Mouse (Mus musculus) small intestine, adult 2 months (tissue): Measurements from ENCODE around the gene Uap1.

ENCODE experiments used
- CTCF ChIP-seq: fragments of 200-500 bp; IDR thresholded peaks from 2 replicates; pipeline ENCODE4 v1.5.1; 2012; ENCODE audit warnings: low read depth, mild to moderate bottlenecking, control low read depth, inconsistent platforms, low read length, moderate library complexity, mixed read lengths; ENCODE audit not compliant: insufficient replicate concordance, insufficient read length; ENCODE audit errors: extremely low read depth
- POLR2A ChIP-seq: fragments of 200-500 bp; IDR thresholded peaks from 2 replicates; pipeline ENCODE4 v1.6.1; 2012; ENCODE audit warnings: low read depth, mild to moderate bottlenecking, control low read depth, inconsistent platforms, low read length, moderate library complexity

GRCm38 (mm10) chr1:170185137-170185536 lies 10.4 kb upstream of the Uap1 start:
- TF ChIP-seq CTCF (no peak), POLR2A (no peak)
